Mouse (Mus musculus): ENCODE results near the gene Macrod1.

The Macrod1 gene

GRCm38 (mm10) chr19:7083035-7083794 lies 26.6 kb downstream of the Macrod1 start:
- DNase-seq, result no peak

- no peak for DNase-seq
Observed at GRCm38 (mm10) chr19:7084734-7085133, 28.1 kb downstream of the Macrod1 start.

GRCm38 (mm10) chr19:7088558-7088957 lies 31.9 kb downstream of the Macrod1 start:
- DNase-seq, result no peak

- no peak for DNase-seq
Observed at GRCm38 (mm10) chr19:7089050-7089449, 32.4 kb downstream of the Macrod1 start.

GRCm38 (mm10) chr19:7089842-7090251 lies 33.2 kb downstream of the Macrod1 start:
- no peak for DNase-seq

- no peak for DNase-seq
Observed at GRCm38 (mm10) chr19:7090369-7091064, 33.9 kb downstream of the Macrod1 start.

- DNase-seq, result no peak
Observed at GRCm38 (mm10) chr19:7091448-7092050, 34.9 kb downstream of the Macrod1 start.

- no peak for DNase-seq
Observed at GRCm38 (mm10) chr19:7092756-7093155, 36.1 kb downstream of the Macrod1 start.

GRCm38 (mm10) chr19:7099620-7100155 lies 43.1 kb downstream of the Macrod1 start:
- no peak for DNase-seq

- no peak for DNase-seq
Observed at GRCm38 (mm10) chr19:7102039-7102438, 45.4 kb downstream of the Macrod1 start.

- no peak for DNase-seq
Observed at GRCm38 (mm10) chr19:7103349-7103992, 46.9 kb downstream of the Macrod1 start.

- no peak for DNase-seq
Observed at GRCm38 (mm10) chr19:7103993-7104401, 47.4 kb downstream of the Macrod1 start.

- DNase-seq, result no peak
Observed at GRCm38 (mm10) chr19:7105544-7105943, 48.9 kb downstream of the Macrod1 start, which contains the start of gene Flrt1. Flrt1 (minus strand) TSS chr19:7105729.

- DNase-seq, result no peak
Observed at GRCm38 (mm10) chr19:7106566-7106965, 50.0 kb downstream of the Macrod1 start.

- DNase-seq, result no peak
Observed at GRCm38 (mm10) chr19:7107174-7107573, 50.6 kb downstream of the Macrod1 start.

GRCm38 (mm10) chr19:7108114-7108905 lies 51.7 kb downstream of the Macrod1 start:
- peak; percentile 42 for DNase-seq

GRCm38 (mm10) chr19:7110097-7110496 lies 53.5 kb downstream of the Macrod1 start:
- no peak for DNase-seq

- DNase-seq, result no peak
Observed at GRCm38 (mm10) chr19:7110875-7111274, 54.3 kb downstream of the Macrod1 start.

GRCm38 (mm10) chr19:7111309-7111708 lies 54.7 kb downstream of the Macrod1 start:
- DNase-seq, result no peak

- DNase-seq, result no peak
Observed at GRCm38 (mm10) chr19:7111710-7112109, 55.1 kb downstream of the Macrod1 start.

GRCm38 (mm10) chr19:7112628-7113027 lies 56.0 kb downstream of the Macrod1 start:
- DNase-seq, result no peak

- DNase-seq, result no peak
Observed at GRCm38 (mm10) chr19:7113574-7113973, 57.0 kb downstream of the Macrod1 start.

Measured in thymus, postnatal 14 days (tissue).